Mouse (Mus musculus): Measurements from ENCODE around the gene Crybb3.

Gene Crybb3

GRCm38 (mm10) chr5:113049876-113050275 is 31.5 kb downstream of the Crybb3 start:
- no peak for DNase-seq (ENCODE audit: low spot score in 2 of 2)

- no peak for DNase-seq (ENCODE audit: low spot score in 2 of 2)
Observed at GRCm38 (mm10) chr5:113045511-113046273, 35.7 kb downstream of the Crybb3 start.

- peak in 1 of 2 experiments; percentile 35 for DNase-seq (ENCODE audit: low spot score in 2 of 2)
Observed at GRCm38 (mm10) chr5:113043531-113043930, 37.9 kb downstream of the Crybb3 start.

GRCm38 (mm10) chr5:113041567-113042071 is 39.8 kb downstream of the Crybb3 start:
- no peak for DNase-seq (ENCODE audit: low spot score in 2 of 2)

- no peak for DNase-seq (ENCODE audit: low spot score in 2 of 2)
Observed at GRCm38 (mm10) chr5:113040776-113041175, 40.6 kb downstream of the Crybb3 start.

DNA sequence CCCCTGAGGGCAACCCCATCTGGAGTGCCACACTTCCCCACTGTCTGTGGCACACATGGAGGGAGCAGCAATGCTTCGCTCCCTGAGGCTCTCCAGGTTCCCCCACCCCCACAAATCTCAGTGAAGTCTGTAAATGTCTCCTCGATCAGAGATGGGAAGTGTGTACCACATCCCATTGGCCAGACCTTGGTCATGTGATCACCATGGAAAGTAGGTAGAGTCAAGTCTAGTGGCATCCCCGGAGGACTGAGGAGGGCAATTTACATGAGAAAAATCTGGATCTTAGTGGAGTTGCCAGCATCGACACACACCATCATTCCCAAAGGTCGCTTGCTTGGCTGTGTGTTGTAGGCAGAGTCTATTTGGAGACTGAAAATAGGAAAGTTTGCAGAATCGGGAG is 42.8 kb downstream of the Crybb3 start:
- DNase-seq (ENCODE audit: low spot score in 2 of 2): no peak

- DNase-seq (ENCODE audit: low spot score in 2 of 2): no peak
Observed at GRCm38 (mm10) chr5:113035094-113036047, 46.0 kb downstream of the Crybb3 start.

GRCm38 (mm10) chr5:113031201-113031754 is 50.1 kb downstream of the Crybb3 start:
- DNase-seq (ENCODE audit: low spot score in 2 of 2): no peak

GRCm38 (mm10) chr5:113030082-113030481 is 51.3 kb downstream of the Crybb3 start:
- DNase-seq (ENCODE audit: low spot score in 2 of 2): no peak

DNA sequence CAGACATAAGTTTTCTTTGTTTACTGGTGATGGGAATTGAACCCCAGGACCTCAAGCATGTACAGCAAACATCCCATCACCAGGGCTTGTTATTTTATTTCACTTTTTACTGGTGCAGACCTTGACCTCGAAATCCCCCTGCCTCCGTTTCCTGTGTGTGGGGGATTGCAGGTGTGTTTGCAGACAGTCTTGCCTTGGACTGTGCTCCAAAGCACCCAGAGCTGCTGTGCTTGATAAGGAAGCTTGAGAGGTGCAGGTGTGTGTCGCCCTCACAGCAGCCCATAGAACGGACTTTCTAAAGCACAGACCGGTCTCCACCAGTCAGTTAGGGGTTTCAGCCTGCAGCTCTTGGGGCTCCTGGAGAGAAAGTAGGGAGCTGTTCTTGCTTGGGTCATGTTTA is 54.7 kb downstream of the Crybb3 start:
- DNase-seq (ENCODE audit: low spot score in 2 of 2): no peak
